Comparison of ENCODE assay signal across 12 mouse cellular contexts in genomic region chr7:35054286-35054685, GRCm38 (mm10). TPM values are rescaled to one million over a fixed set of nuclear protein-coding genes. Genes with fewer than 3 reads are reported as not detected.
DNase-seq lines count a peak whose midpoint lies in the region; ATAC-seq and TF ChIP-seq lines count a peak whose summit lies in the region.
"Had no signal": no experiment of that assay in that cellular context is flagged by ENCODE, and none has a peak within 500 bp of the region (broad histone marks: within the 10 kb centered on the region; RNA-seq: fewer than 3 reads in every experiment).

No protein-coding gene starts in this region.

- ATAC-seq in heart, embryonic 12.5 days (ENCODE audit: insufficient number of reproducible peaks, low FRiP score) = no peak
- no peak for ATAC-seq in lung, postnatal 0 days
- no peak for ATAC-seq in liver, embryonic 16.5 days (ENCODE audit: low read depth)

- peaks cover 11% of the 10 kb centered on the region for H3K36me3 ChIP-seq in heart, embryonic 12.5 days
- H3K36me3 ChIP-seq in lung, postnatal 0 days (ENCODE audit: insufficient read depth, low read length) = no peaks in the 10 kb centered on the region
- peaks cover 9% of the 10 kb centered on the region for H3K36me3 ChIP-seq in liver, embryonic 16.5 days (ENCODE audit: control insufficient read depth, insufficient read depth)

- TF ChIP-seq EP300 in lung, postnatal 0 days (IDR thresholded peaks at IDR 0.05) = no peak

- WGBS in heart, embryonic 12.5 days = 86% methylated on average over 1 of the region's 1 CpGs
- WGBS in lung, postnatal 0 days = 77% methylated on average over 1 of the region's 1 CpGs
- WGBS in liver, embryonic 16.5 days (ENCODE audit: insufficient replicate concordance) = 88% methylated on average over 1 of the region's 1 CpGs
- 29% methylated on average over 1 of the region's 1 CpGs for WGBS in cerebellum, adult 2 months

- H3K9ac ChIP-seq in heart, embryonic 12.5 days = no peak overlapping the region
- H3K9ac ChIP-seq in lung, postnatal 0 days (replicated peaks; ENCODE audit: low read depth) = no peak overlapping the region
- no peak overlapping the region for H3K9ac ChIP-seq in liver, embryonic 16.5 days (ENCODE audit: low read depth, low read length)

- no peak for TF ChIP-seq CTCF in lung, postnatal 0 days (IDR thresholded peaks at IDR 0.05)
- no peak for TF ChIP-seq CTCF in cerebellum, adult 2 months (IDR thresholded peaks at IDR 0.05; ENCODE audit: borderline replicate concordance, insufficient read depth, low read depth, low read length)

- TF ChIP-seq POLR2A in cerebellum, adult 2 months (IDR thresholded peaks at IDR 0.05; ENCODE audit: borderline replicate concordance, insufficient read depth, low read length) = no peak

- H3K27ac ChIP-seq in heart, embryonic 12.5 days (ENCODE audit: poor library complexity, severe bottlenecking) = no peak overlapping the region
- no peak overlapping the region for H3K27ac ChIP-seq in lung, postnatal 0 days (ENCODE audit: low read length)
- no peak overlapping the region for H3K27ac ChIP-seq in liver, embryonic 16.5 days (ENCODE audit: low read length)
- no peak overlapping the region for H3K27ac ChIP-seq in cerebellum, adult 2 months (ENCODE audit: insufficient read depth, low read length)
- H3K27ac ChIP-seq: macrophage had no signal

- no peaks in the 10 kb centered on the region for H3K9me3 ChIP-seq in heart, embryonic 12.5 days (replicated peaks)
- H3K9me3 ChIP-seq in lung, postnatal 0 days (ENCODE audit: low read length) = no peaks in the 10 kb centered on the region
- no peaks in the 10 kb centered on the region for H3K9me3 ChIP-seq in liver, embryonic 16.5 days (replicated peaks; ENCODE audit: control insufficient read depth, low read length)

- DNase-seq in heart, adult 8-10 months (ENCODE audit: low spot score) = peak; percentile 32
- no peak for DNase-seq in lung, postnatal 0 days (ENCODE audit: low spot score)
- DNase-seq in lung, postnatal 25 days (ENCODE audit: low spot score) = no peak
- DNase-seq in adipocyte (ENCODE audit: low spot score) = peak; percentile 85
- DNase-seq in cerebellum, adult 2 months = no peak
- no peak for DNase-seq in frontal cortex, postnatal 10 days (ENCODE audit: low spot score in 2 of 2)
- DNase-seq: cerebellum, postnatal 25 days; gastrocnemius, postnatal 25 days; right cerebral cortex, postnatal 14 days had no signal

- peaks cover 20% of the 10 kb centered on the region for H3K4me1 ChIP-seq in heart, embryonic 12.5 days (replicated peaks)
- peaks cover 3% of the 10 kb centered on the region; the same call in 1 of the 2 replicates for H3K4me1 ChIP-seq in lung, postnatal 0 days (ENCODE audit: insufficient read depth, low read depth, low read length)
- peaks cover 25% of the 10 kb centered on the region for H3K4me1 ChIP-seq in liver, embryonic 16.5 days (ENCODE audit: control insufficient read depth, low read depth, low read length)
- H3K4me1 ChIP-seq in cerebellum, adult 2 months (ENCODE audit: control insufficient read depth, insufficient read depth, low read length) = peaks cover 3% of the 10 kb centered on the region

- H3K4me2 ChIP-seq in heart, embryonic 12.5 days = no peak overlapping the region
- 0 out of 2 replicates have a peak overlapping the region, but pooled peaks have one; percentile 5 for H3K4me2 ChIP-seq in lung, postnatal 0 days (replicated peaks; ENCODE audit: low read depth, low read length)
- H3K4me2 ChIP-seq in liver, embryonic 16.5 days (ENCODE audit: low read depth, low read length) = peak overlapping the region; percentile 80

- no peak overlapping the region for H3K4me3 ChIP-seq in heart, embryonic 12.5 days
- peak overlapping the region; percentile 98; the same call in 1 of the 2 replicates for H3K4me3 ChIP-seq in lung, postnatal 0 days (ENCODE audit: low read depth, low read length)
- 0 out of 2 replicates have a peak overlapping the region, but pooled peaks have one; percentile 4 for H3K4me3 ChIP-seq in liver, embryonic 16.5 days (ENCODE audit: low read depth, low read length)
- H3K4me3 ChIP-seq in cerebellum, adult 2 months (replicated peaks; ENCODE audit: insufficient read depth, low read depth, low read length) = no peak overlapping the region

- no peaks in the 10 kb centered on the region for H3K27me3 ChIP-seq in heart, embryonic 12.5 days (replicated peaks)
- no peaks in the 10 kb centered on the region for H3K27me3 ChIP-seq in lung, postnatal 0 days (replicated peaks; ENCODE audit: insufficient read depth, low read length)
- no peaks in the 10 kb centered on the region for H3K27me3 ChIP-seq in liver, embryonic 16.5 days (ENCODE audit: control insufficient read depth, insufficient read depth, low read depth, low read length)
- H3K27me3 ChIP-seq in cerebellum, adult 2 months (ENCODE audit: control insufficient read depth, insufficient read depth, low read length) = no peaks in the 10 kb centered on the region

RNA-seq across cellular contexts. Expression of gene Cebpg, which starts 2.1 kb away (rescaled TPM):
- 10 to 100 TPM; 16.5 to 24.9 (median 22.3) TPM for total RNA-seq in heart, adult 8-10 months (2022)
- polyA plus RNA-seq in heart, embryonic 12.5 days (2016; fragmentation: Nextera tagmentation; extraction: Ambion mirVana) = 23.6 and 26.3 TPM in 2 replicates
- polyA plus RNA-seq in lung, postnatal 0 days (2015; fragmentation: Nextera tagmentation; extraction: Ambion mirVana) = 46.7 and 47.4 TPM in 2 replicates
- polyA plus RNA-seq in liver, embryonic 16.5 days (2015; fragmentation: Nextera tagmentation; extraction: Ambion mirVana) = 21.4 and 22.4 TPM in 2 replicates
- polyA plus RNA-seq in cerebellum, adult 2 months (2012; rRNA removed) = 25.1 and 25.3 TPM in 2 replicates

Comparison
In these comparisons a context has a peak if more than half of its experiments do, and no peak if none do; other contexts are left out.
1. DNase-seq: peak in heart, adult 8-10 months (single experiment) and adipocyte (single experiment); none in lung, postnatal 0 days (single experiment), lung, postnatal 25 days (single experiment), cerebellum, adult 2 months (0 of 2) and frontal cortex, postnatal 10 days (0 of 2).
2. H3K4me3 ChIP-seq: peak in lung, postnatal 0 days (single experiment) and liver, embryonic 16.5 days (single experiment); none in heart, embryonic 12.5 days (single experiment) and cerebellum, adult 2 months (single experiment).